In the genomic region with DNA sequence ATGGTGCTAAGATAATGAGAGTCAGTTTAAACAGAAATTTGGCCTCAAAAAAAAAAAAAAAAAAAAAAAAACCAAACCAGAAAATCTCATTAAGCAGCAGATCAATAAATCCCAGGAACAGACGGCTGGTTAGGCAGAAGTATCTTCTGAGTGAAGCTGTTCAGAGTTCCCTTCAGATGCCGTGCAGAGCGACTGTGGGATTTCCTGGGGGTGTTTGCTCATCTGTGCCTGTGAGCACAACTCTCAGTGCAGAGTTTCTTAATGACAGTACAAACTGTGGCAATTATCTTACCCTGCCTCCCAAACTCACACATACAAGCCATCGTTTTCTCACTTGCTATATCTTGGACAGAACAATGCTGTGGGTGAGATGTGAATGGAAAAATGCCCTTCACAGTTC, we compare ENCODE assay signal across 14 mouse cellular contexts.
DNase-seq lines count a peak whose midpoint lies in the region.
"Had no signal": no experiment of that assay in that cellular context is flagged by ENCODE, and none has a peak within 500 bp of the region (broad histone marks: within the 10 kb centered on the region; RNA-seq: fewer than 3 reads in every experiment).

No protein-coding gene starts in this region.

- peak; percentile 4 to 13 for DNase-seq in left cerebral cortex, adult 18-20 months (ENCODE audit: low spot score in 2 of 2)
- no peak for DNase-seq in left cerebral cortex, postnatal 10 days (ENCODE audit: extremely low spot score in 1 of 2, low spot score in 2 of 2)
- peak; percentile 41 for DNase-seq in layer of hippocampus, adult 11-12 months (ENCODE audit: low spot score)
- peak; percentile 36 to 39 for DNase-seq in layer of hippocampus, postnatal 36 days
- DNase-seq in telencephalon, adult 2 months (ENCODE audit: low read depth, low spot score), result peak; percentile 36
- DNase-seq in adrenal gland, postnatal 25 days, result no peak
- no peak for DNase-seq in cerebellum, adult 11-12 months
- DNase-seq: cerebellum, adult 9-11 months; gastrocnemius, postnatal 14 days; heart, adult 2 months; heart, postnatal 4 days; lung, adult 18-20 months; lung, postnatal 14 days; thymus, postnatal 36 days had no signal

- intact Hi-C loops in left cerebral cortex, postnatal 10 days (cut with DNase I), result no loop called here

Comparison
In these comparisons a context has a peak if more than half of its experiments do, and no peak if none do; other contexts are left out.
1. DNase-seq: peak in left cerebral cortex, adult 18-20 months (2 of 2), layer of hippocampus, adult 11-12 months (single experiment), layer of hippocampus, postnatal 36 days (2 of 2) and telencephalon, adult 2 months (single experiment); none in left cerebral cortex, postnatal 10 days (0 of 2), adrenal gland, postnatal 25 days (single experiment) and cerebellum, adult 11-12 months (single experiment).